Mouse (Mus musculus) erythroblast, embryonic 14.5 days (primary cell): ENCODE data around the gene Kctd10. TPM values are rescaled to one million over a fixed set of nuclear protein-coding genes. Genes with fewer than 3 reads are reported as not detected.

Experiments used
- H3K27me3 ChIP-seq: 2 replicates; pipeline ENCODE4 v1.6.1; 2012; ENCODE audit warnings: inconsistent platforms; ENCODE audit not compliant: control insufficient read depth
- H3K36me3 ChIP-seq: 2 replicates; pipeline ENCODE4 v1.6.1; 2012; ENCODE audit warnings: mild to moderate bottlenecking, inconsistent platforms; ENCODE audit not compliant: control insufficient read depth
- H3K4me1 ChIP-seq: 2 replicates; pipeline ENCODE4 v1.6.1; 2012; ENCODE audit warnings: inconsistent platforms; ENCODE audit not compliant: control insufficient read depth
- H3K4me3 ChIP-seq: replicated peaks from 2 replicates; pipeline ENCODE3; 2012; ENCODE audit warnings: moderate library complexity, mild to moderate bottlenecking, inconsistent platforms
- H3K9me3 ChIP-seq: 2 replicates; pipeline ENCODE4 v1.6.1; 2012; ENCODE audit warnings: low read length, inconsistent platforms, mixed read lengths; ENCODE audit not compliant: control insufficient read depth
- GATA1 ChIP-seq: IDR thresholded peaks from 2 replicates; pipeline ENCODE4 v1.6.1; 2012; ENCODE audit warnings: low read length, inconsistent platforms, mixed read lengths
- TAL1 ChIP-seq: IDR thresholded peaks from 3 replicates; pipeline ENCODE4 v1.6.1; 2012; ENCODE audit warnings: low read length, inconsistent platforms, mixed read lengths
- polyA plus RNA-seq: library from polyadenylated mRNA; stranded (reverse); fragments of >175 nt; gene quantifications from 2 replicates; pipeline ENCODE4 v1.2.3, GENCODE M21; 2012

Kctd10 gene
- polyA plus RNA-seq, 1 experiment, result 0.90 TPM

DNA sequence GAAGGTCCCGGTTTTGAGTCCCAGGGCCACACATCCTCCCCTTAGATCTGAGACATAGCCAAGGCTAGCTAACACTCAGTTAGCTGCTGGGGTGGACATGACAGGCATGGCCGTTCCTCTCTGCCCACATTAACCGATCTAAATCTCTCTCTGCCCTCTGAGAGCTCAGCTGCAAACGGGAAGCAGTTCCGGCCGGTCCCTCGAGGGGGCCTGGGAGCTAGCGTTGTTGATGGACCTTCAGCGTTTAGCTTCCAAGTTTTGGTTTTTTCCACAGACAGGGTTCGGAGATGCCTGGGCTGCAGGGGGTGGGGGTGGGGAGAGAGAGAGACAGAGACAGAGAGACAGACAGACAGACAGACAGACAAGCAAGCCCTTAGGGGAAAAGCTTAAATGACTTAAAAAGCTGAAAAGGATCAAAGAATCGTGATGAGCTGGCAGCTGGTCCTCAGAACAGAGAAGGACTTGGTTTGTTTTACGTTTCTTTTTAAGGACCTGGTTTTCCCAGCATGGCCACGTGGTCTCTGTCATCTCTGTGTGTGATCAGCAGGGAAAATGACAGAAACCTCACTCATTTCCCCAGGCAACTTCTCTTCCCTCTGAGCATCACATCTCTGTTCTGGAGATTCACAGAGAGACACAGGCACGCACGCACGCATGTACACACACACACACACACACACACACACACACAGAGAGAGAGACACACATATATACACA is 56.4 kb downstream of the Kctd10 start:
- no peaks in the 10 kb centered on the region for H3K36me3 ChIP-seq
- no peak for TF ChIP-seq TAL1
- TF ChIP-seq GATA1, result no peak
- H3K9me3 ChIP-seq, result no peaks in the 10 kb centered on the region
- H3K27me3 ChIP-seq, result peaks cover 9% of the 10 kb centered on the region
- H3K4me1 ChIP-seq, result no peaks in the 10 kb centered on the region
- no peak overlapping the region for H3K4me3 ChIP-seq

DNA sequence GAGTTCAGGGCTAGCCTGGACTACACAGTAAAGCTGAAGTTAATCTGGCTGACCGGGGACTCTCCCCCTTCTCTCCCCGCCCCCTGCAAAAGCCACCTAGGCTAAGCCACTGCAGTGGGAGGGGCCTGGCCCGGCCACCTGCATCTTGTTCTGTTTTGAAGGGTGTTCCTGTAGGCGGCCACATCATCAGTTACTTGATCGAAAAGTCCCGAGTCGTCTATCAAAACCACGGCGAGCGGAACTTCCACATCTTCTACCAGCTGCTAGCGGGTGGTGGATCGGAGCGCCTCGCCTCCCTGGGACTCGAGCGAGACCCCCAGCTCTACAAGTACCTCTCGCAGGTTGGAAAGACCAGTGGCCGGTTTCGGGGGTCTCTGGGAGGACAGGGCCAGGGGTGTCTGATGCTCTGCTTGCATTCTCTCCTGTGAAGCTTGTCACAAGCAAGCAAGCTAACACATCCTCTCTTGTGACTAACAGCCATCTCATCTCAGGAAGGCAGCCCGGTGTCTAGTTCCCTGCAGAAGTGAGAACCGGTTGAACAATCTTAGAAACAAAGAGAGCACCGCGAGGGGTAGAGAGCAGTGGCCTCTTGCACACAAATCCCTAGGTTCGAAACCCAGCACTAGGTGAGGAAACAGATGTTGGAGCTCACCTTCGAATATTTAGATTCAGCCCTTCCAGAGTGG is 57.1 kb downstream of the Kctd10 start:
- H3K27me3 ChIP-seq, result peaks cover 9% of the 10 kb centered on the region
- TF ChIP-seq GATA1, result no peak
- TF ChIP-seq TAL1, result no peak
- no peaks in the 10 kb centered on the region for H3K4me1 ChIP-seq
- H3K36me3 ChIP-seq, result no peaks in the 10 kb centered on the region
- H3K9me3 ChIP-seq, result no peaks in the 10 kb centered on the region
- H3K4me3 ChIP-seq, result no peak overlapping the region

Other genes with a start within 250 kb of the Kctd10 start
- under 0.01 and 0.01 TPM in 2 replicates for gene Acacb, start 234.0 kb downstream of the Kctd10 start, polyA plus RNA-seq
- gene Foxn4, start 106.7 kb downstream of the Kctd10 start, polyA plus RNA-seq, result not detected in 2 replicates
- not detected in 2 replicates for gene Myo1h, start 91.3 kb downstream of the Kctd10 start, polyA plus RNA-seq
- 5.6 and 6.9 TPM in 2 replicates for gene Ube3b, start 99 bp upstream of the Kctd10 start, polyA plus RNA-seq
- 0.30 and 0.35 TPM in 2 replicates for gene Mmab, start 63.6 kb upstream of the Kctd10 start, polyA plus RNA-seq
- 1.7 and 2.0 TPM in 2 replicates for gene Mvk, start 63.8 kb upstream of the Kctd10 start, polyA plus RNA-seq
- gene Fam222a, start 187.5 kb upstream of the Kctd10 start, polyA plus RNA-seq, result 0.02 and 0.16 TPM in 2 replicates